Mouse (Mus musculus) bone marrow macrophage, adult 2 months (primary cell): ENCODE data around the gene Rab27a.

ENCODE experiments used
- CTCF ChIP-seq: IDR thresholded peaks from 2 replicates; pipeline ENCODE4 v1.5.1; 2012; ENCODE audit warnings: low read depth, mild to moderate bottlenecking, low read length, moderate library complexity
- POLR2A ChIP-seq: IDR thresholded peaks from 2 replicates; pipeline ENCODE4 v1.6.1; 2012; ENCODE audit warnings: mild to moderate bottlenecking, low read depth, low read length, borderline replicate concordance

DNA sequence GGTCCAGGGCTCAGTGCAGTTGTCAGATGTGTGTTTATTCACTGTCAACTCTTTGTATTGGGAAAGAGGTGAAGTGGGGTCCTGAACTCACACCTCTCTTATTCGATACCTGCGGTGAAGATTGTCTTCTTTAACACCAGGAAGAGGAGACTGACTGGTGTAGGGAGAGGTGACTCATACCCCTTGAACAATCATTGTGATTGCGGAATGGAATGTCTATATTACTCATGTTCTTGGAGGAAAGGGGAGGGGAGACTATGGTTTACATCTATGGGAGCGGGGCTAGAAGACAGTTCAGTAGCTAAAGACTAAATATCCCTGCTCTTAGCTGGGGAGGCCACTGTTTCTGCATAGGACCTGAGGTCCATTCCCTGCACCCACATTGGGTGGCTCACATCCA, 85.9 kb downstream of the Rab27a start:
- TF ChIP-seq CTCF (no peak), POLR2A (no peak)
